Mouse (Mus musculus) urinary bladder, postnatal 14 days (tissue): ENCODE data around the gene Kcnh2.
A peak's percentile ranks its signal among the peaks of the same experiment; 100 is the strongest.

ENCODE experiments used
- DNase-seq: peaks from one replicate; pipeline ENCODE4 v3.0.0; 2021; ENCODE audit warnings: low spot score

Gene Kcnh2

DNA sequence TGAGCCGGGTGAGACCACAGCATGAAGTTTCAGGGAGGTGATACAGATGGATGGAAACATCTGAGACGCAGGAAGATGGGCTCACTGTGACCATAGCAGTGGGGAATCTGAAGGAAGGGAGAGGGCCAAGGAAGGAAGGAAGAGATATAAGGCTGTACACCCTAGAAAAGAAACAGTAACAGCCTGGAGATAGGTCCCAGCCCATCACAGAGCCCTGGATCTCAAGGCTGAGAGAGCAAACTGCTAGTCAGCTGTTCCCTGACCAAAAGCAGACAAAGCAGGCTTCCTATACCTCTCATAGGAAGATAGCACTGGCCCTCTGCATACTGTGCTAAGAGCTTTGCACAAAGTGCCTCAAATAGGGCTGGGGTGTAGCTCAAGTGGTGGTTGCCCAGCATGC is 27.3 kb upstream of the Kcnh2 start:
- DNase-seq, result no peak

DNA sequence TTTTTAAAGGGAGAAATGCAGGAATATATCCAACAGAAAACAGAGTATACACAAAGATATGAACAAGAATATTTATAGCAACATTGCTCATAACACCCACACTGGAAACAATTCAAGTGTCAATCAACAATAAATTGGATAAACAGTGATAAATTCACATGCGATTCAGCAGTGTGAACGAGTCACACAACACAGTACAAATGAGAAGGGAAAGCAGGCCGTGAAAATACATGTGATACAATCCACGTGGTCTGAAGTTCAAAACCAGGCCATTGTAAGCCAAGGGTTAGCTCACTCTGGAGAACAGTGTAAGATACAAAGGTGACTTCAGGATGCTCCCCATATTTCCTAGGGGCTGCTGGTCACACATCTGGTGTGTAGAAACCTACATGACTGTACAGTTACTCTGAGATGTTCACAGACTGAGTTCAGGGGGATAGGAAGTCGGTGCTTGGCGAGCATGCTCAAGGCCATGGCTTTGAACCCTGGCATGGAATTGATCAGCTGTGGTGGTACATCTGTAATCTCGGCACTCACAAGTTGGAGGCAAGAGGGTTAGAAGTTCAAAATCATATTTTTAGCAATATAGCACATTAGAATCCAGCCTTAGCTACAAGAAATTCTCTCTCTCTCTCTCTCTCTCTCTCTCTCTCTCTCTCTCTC is 23.4 kb upstream of the Kcnh2 start:
- DNase-seq, result no peak

DNA sequence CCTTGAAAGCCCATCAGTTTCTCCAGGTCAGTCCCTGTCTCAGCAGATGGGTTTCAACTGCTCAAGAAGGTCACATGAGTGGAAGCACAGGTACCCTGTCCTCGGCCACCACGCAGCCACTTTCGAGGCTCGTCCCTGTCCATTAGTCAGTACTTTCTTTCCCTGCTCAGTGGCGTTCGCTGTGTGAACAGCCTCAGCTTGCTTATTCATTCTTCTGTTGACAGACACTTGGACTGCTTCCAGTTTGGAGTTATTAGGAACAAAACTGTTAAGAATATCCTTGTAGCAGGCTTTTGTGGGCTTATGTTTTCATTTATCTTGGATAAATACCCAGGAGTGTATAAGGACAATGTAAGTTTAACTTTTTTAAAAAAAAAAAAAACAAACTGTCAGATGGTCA is 22.8 kb upstream of the Kcnh2 start:
- no peak for DNase-seq

DNA sequence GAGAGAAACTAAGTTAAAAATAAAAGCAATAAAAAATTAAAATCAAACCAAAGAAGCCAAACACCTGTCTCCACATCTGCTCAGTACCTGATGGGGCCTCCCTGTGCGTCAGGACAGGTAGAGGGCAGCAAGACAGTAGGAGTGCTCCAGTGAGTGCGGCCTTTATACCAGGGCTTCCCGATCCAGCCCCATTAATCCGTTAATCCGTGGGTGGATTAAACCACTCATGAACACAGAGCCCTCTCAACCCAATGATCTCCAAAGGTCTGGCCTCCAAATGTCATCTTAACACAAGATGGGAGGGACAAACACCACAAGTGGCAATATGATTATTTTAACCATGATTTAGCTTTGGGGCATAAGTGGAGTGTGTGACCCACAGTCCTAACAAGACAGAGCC is 22.4 kb upstream of the Kcnh2 start:
- DNase-seq, result no peak

DNA sequence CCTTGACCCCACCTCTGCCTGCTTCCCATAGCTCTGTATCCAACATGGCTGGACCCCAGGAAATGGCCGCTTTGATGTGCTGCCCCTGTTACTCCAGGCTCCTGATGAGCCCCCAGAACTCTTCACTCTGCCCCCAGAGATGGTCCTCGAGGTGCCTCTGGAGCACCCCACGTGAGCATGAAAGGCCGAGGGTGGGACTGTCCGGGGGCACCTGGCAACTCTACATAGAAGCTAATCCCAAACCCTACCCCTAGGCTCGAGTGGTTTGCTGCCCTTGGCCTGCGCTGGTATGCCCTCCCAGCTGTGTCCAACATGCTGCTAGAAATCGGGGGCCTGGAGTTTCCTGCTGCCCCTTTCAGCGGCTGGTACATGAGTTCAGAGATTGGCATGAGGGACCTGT is 18.4 kb upstream of the Kcnh2 start:
- no peak for DNase-seq

DNA sequence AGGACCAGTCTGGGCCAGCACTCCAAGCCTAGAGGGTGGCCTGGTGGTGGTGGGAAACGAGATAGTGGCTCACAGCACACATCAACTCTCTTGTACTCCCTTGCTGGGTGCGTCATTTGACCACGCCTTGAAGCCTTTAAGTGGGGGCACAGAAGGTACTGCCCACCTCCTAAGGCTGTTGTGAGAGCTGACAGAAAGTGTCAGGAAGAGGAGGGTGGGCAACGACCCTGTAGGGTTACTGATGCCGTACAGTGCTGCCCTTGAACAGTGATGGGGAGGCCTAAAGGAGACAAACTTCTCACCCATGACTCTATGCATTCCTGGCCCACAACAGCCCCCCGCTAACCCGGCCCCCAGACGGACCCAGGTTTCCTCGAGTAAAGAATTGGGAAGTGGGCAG is 15.0 kb upstream of the Kcnh2 start:
- DNase-seq, result no peak

DNA sequence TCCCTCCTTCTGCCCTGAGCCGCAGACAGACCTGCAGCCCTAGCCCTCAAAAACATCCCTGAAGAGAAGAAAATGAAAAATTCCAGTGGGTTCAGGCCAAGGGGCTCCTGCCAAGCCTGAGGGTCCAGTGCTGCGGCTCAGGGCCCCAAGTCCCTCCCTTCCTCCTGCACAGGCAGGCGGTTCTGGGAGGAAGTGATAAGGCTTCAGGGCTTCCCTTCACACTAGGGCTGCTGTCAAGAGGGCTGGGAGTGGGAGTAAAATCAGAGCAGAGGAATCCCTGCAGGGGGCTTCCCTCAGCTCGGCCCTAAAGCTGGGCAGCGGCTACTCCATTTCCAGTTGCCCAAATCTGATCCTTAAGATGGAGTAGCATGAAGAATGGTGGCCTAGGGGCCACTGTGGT is 14.1 kb upstream of the Kcnh2 start:
- DNase-seq, result no peak

DNA sequence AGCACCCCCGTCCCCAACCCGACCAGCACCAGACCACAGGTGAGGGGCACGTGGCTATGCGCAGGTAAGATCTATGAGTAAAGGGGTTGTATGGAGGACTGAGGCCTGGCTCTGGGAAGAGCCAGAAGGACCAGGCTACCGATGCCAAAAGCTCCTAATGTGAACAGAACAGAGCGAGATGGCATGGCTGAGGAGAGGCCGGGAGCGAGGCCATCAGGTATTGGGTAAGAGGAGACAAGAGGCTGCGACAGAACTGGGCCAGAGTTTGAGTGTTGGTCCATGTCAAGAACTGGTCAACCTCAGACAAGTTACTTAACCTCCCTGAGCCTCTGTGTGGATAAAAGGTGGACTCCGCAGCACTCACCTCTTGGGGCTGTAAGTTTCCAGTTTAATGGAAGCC is 13.6 kb upstream of the Kcnh2 start:
- DNase-seq, result no peak

DNA sequence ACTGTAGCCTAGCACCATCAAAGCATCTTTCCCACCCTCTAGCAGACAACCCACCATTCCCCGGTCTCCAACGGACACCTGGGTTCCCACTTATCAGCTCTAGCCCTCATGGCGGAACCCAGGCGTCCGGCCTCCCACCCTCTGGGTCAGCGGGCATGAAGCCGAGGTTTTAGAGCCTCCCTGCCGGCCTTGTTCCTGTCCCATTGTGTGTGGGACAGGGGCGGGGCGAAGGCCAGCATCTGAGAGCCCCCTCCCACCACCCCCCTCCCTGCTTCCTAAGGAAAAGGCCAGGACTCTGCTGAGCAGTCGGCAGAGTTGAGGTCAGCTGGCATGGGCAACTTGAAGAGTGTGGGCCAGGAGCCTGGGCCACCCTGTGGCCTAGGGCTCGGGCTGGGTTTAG is 13.1 kb upstream of the Kcnh2 start, which contains the start of gene Nos3:
Gene Nos3, plus strand, starts transcription at position 303 of the 400 bp plus-strand sequence.
- DNase-seq, result no peak

DNA sequence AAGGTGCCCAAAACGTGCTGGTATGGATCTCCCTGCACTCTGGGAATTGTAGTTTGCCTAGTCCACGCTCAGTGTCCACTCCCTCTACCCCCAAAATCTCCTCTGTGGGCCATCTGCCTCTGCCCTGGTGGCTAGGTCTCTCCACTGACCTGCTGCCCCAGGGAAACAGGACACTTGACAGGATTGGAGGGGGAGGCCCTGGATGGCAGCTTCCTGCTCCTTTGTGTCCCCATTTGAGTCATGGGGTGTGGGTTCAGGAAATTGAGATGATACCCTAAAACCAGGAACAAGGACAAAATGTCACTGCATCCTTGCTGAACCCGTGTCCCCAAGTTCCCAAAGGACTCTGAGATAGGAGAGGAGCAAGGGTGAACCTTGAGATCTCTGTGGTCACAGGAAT is 12.7 kb upstream of the Kcnh2 start:
- no peak for DNase-seq

DNA sequence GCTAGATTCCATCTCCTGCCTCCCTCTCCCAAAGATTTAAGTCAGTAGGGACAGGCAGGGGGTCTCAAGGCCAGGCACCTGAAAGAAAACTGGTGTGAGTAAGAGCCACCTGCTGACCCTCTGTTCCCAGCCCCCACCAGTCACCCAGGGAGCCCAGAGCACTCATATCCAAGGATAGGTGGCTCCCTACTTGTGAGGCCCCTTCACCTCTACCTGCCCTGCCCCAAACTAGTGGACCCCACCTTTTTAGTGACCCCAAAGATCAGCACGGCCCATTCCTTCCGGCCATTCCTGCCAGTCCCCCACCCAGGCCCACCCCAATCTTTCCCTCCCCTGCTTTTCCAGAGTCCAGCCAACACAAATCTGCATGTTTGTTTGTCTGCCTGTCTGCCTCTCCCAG is 12.1 kb upstream of the Kcnh2 start:
- DNase-seq, result no peak

DNA sequence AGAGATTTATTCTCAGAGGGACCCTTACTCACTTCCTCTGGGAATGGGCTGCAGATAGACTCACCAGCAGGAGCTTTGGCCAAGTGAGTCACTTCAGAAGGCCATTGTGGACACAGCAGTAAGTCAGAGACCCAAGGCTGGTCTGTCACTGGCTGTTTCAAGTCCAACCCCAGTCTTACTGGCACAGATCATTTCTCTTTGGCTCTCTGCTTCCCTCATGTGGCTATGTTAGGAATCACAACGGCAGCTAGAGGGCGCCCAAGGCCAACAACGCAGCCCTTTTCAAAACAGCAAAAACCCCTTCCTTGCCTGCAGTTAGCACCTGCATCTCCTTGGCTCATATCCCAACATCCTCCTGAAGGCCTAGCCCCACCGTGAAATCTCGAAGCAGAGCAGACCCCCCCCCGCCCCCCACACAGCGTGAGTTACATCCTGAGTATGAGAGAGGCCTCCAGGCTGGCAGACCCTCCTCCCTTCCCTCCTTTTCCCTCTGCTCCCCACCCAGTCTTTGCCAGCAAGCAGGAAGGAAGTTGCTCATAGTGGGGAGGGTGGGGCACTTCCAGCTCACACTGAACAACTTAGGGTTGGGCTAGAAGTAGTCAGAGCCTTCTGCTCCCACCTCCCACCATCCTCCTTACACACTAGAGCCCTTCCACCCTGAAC is 9.5 kb upstream of the Kcnh2 start:
- DNase-seq, result peak; percentile 82

DNA sequence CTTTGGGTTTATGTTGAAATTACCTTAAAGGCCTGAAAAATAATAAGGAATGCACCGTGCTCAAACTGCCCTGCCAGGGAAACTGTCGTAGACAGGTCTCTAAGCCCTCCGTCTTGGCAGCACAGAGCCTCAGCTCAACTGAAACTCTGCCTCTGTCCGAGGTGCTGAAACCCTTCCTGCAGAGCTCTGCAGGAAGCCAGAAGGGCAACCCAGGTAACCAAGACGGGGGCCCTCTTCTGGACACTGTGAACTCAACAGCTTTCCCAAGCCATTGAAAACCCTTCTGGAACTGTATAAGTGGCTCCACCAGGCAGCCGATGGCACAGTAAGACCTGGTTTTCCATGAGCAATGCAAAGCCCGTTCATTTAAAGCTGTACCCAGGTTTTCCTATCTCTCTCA is 6.1 kb upstream of the Kcnh2 start:
- peak; percentile 82 for DNase-seq

DNA sequence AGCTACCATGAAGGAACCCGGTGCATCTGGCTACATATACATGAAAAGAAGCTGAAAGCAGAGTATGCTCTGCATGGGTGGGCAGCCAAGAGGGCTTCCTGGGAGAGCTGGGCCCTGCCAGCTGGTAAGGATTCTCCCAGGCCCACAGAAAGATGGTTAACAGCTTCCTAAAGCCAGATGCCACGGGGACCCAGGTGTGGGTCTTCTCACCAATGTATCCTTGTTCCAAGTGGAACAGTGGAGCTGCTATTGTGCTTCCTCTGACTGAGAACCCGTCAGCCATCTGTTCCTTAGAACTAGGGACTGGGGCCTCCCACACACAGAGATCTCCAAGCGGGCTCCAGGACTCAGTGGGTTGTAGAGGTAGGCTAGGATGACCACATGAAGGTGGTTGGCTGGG is 5.4 kb upstream of the Kcnh2 start:
- no peak for DNase-seq

DNA sequence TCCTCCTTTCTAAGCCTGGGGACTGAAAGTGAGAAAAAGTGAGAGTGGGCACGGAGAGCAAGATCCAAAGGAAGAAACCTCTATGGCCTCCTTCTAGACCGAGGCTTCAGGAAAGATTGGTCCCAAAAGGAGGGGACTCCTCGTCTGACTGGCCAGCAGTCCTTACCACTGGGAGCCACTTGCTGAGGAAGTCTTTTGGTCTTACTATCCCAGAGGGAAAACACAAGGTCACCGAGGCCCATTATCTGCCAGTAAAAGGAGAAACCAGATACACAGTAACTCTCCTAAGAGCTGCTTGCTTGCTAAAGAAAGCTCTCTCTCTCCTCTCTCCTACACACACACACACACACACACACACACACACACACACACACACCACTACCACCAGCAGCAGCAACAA is 1.9 kb upstream of the Kcnh2 start:
- DNase-seq, result no peak

DNA sequence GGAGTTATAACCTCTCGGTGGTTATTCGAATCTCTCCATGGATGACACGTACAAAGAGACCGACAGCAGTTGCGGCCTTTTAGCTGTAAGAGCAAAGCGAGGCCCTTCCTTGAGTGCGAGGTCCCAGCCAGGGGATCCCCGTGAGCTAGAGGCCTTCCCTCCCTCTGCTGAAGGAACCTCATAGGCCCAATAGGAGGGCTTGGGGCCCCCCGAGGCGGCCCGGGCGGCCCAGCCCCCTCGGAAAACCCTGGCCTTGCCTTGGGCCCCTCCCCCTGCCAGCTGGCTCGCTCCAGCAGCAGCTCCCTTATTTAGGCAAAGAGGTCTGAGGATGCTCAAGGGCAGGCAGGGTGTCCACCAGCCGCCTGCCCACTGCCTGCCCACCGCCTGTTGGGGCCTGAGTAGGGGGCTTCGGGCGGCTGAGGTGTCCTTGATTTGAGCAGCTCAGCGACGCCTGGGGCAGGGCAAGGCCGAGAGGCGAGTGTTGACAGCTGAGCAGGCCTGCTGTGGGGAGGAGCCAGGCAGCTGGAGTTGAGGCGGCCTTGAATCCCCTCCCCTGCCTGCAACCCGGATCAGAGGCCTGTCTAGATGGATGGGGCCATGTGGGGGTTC is 951 bp upstream of the Kcnh2 start:
- no peak for DNase-seq

DNA sequence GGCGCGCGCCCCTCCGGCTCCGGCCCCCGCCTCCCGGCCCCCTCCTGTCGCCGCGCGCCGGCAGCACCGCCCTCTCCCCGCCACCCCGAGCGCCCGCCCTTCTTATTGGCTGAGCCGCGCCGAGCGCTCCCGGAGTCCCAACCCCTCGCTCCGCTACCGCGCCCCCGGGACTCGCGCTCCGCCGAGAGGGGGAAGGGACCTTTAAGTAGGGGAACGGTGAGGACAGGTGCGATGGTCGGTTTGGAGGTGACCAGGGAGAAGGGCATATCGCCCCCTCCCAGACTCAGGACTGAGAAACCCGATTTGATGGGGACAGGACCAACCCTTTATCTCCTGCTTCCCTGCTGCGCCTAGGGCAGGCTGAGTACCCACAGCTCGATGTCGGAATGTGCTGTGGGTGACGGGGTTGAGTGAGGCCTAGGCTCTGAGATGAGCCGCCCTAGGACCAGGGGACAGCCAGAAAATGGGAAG is 332 bp upstream of the Kcnh2 start:
- peak; percentile 78 for DNase-seq

DNA sequence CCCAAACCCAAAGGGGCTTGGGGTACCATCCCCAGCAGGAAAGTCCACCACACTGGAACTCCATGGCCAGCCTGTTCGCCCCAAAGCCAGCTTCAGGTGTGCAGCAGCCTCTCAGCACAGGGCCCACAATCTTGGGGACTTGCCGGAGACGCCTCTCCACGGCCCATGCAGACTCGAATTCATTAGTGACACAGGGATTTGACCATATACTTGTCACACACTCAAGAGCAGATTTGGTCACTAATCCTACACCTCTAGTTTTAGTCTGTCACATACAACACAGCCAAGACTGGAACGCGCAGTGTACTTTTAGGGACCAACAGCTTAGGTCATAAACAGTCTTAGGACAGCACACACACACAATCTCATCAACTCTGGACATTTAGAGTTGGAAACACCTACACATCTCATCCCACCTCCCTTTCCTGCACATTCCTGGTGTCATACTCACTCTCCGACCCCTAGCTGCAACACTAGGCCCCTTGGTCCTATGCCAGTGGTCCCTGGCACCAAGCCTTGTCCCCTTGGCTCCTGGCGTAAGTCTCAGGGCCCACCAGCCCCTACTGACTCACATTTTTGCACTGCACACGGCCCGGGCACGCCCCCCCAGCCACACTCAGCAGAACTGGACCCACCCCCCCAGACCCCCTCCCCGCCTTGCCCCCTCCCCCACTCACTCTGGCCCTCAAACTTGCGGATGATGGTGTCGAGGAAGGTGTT is 713 bp downstream of the Kcnh2 start:
- DNase-seq, result no peak

DNA sequence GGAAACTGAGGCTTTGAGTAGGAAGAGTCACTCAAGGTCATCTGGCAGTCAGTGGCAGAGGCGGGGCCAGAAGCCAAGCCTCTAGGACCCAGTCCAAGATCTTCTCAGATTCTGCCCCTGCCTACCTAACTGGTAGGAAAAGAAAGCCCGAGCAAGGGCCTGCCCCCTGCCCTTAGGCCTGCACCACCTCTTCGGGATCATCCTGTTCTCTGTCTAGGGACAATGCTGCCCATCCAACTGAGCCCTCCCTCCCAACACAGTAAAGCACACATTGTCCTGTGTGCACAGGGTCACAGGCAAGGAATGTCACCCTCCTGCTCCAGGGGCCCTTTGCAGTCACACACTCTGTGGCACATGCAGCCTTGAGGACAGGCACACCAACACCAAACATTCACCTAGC is 1.3 kb downstream of the Kcnh2 start:
- DNase-seq, result no peak

DNA sequence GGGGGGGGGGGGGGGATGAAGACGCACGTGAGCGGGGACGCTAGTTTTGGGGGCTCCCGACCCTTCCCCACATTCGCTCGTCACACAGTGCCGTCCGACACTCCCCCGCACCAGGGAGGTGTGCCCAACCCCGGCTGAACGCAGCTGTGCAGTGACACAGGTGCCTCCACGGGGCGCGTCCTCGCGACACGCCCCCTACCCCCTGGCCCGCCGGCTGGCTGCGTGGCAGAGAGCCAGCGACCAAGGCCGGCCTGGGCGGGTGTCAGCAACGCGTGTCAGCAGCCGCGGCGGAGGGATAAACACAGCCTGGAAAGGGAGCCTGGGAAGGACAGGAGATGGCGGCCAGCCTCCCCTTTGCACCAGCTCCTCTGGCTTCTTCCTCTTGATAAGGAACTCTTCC is 2.9 kb downstream of the Kcnh2 start:
- peak; percentile 34 for DNase-seq

DNA sequence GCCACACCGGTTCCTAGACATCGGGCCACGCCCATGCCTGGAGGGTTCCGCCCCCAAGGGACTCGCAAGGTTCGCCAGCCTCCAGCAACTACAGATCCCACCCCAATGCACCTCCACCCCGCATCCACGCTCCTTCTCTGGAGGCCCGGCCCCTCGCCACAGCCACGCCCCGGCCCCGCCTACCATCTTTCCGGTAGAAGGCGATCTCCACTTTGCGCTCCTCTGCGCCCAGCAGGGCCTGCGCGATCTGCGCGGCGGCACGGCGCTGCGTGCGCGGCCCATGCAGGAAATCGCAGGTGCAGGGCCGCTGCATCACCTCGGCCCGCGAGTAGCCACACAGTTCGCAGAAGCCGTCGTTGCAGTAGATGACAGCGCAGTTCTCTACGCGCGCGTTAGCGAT is 3.3 kb downstream of the Kcnh2 start:
- DNase-seq, result peak; percentile 81

DNA sequence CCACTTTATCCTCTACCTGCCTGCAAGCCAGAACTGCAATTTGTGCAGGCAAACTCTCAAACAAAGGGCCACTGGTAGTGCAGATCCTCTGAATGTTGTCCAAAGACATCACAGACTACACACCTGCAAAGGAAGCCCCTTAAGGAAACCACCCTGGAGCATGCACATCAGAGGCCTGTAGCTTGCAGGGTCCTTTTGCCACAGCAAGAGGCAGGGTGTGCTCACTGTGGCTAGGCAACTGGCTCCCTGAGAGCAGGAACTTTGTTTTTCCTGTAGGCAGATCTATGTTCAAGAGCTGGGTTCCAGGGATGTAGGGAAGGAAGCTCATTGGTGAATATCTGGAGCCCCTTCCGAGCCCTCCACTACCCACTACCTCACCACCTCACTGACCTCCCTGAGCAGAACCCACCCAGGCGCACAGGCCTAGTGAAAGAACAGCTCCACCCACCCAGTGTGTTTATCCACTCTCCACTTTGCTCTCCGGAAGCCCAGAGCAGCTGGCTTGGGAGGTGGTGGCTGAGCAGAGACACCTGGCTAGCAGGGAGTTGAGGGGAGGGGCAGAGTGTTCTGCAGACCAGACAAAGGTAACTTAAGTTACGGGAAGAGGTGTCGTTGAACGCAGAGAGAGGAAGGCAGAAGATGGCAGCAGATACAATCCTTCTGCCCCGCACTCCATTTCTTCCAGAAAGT is 4.1 kb downstream of the Kcnh2 start:
- no peak for DNase-seq
